Mouse (Mus musculus) lung, embryonic 14.5 days (tissue): ENCODE data around the gene Gje1. TPM values are rescaled to one million over a fixed set of nuclear protein-coding genes. Genes with fewer than 3 reads are reported as not detected.

Experiments
- ATAC-seq: fragments of 200-750 bp; cut with Nextera tagmentation; 2 replicates; pipeline ENCODE4 v1.8.0; 2017; ENCODE audit warnings: mild to moderate bottlenecking, moderate TSS enrichment, moderate library complexity; ENCODE audit not compliant: insufficient read depth
- DNase-seq: peaks from one replicate; pipeline ENCODE4 v3.0.0-alpha.2; 2015
- H3K27ac ChIP-seq: fragments of 300-500 bp; sonication (generic); 2 replicates; pipeline ENCODE4 v1.5.1; 2014; ENCODE audit warnings: low read depth, mild to moderate bottlenecking, moderate library complexity
- H3K27me3 ChIP-seq: fragments of 300-500 bp; sonication (generic); 2 replicates; pipeline ENCODE4 v1.6.1; 2014; ENCODE audit warnings: low read length, control low read depth; ENCODE audit not compliant: insufficient read depth
- H3K36me3 ChIP-seq: fragments of 300-500 bp; sonication (generic); 2 replicates; pipeline ENCODE4 v1.6.1; 2014; ENCODE audit warnings: control low read depth; ENCODE audit not compliant: insufficient read depth
- H3K4me1 ChIP-seq: fragments of 300-500 bp; sonication (generic); 2 replicates; pipeline ENCODE4 v1.6.1; 2014; ENCODE audit warnings: antibody characterized with exemption, control low read depth; ENCODE audit not compliant: insufficient read depth
- H3K4me2 ChIP-seq: fragments of 300-500 bp; sonication (generic); 2 replicates; pipeline ENCODE4 v1.6.1; 2014; ENCODE audit warnings: mild to moderate bottlenecking
- H3K4me3 ChIP-seq: fragments of 300-500 bp; sonication (generic); 2 replicates; pipeline ENCODE4 v1.5.1; 2014; ENCODE audit warnings: low read depth, low read length
- H3K9ac ChIP-seq: fragments of 300-500 bp; sonication (generic); 2 replicates; pipeline ENCODE4 v1.6.1; 2014
- H3K9me3 ChIP-seq: fragments of 300-500 bp; sonication (generic); 2 replicates; pipeline ENCODE4 v1.6.1; 2016; ENCODE audit warnings: low read depth, low read length, control low read depth
- CTCF ChIP-seq: IDR thresholded peaks from 2 replicates; pipeline ENCODE4 v1.5.1; 2016; ENCODE audit warnings: antibody characterized with exemption, low read depth
- WGBS: fragments of 180-500 bp; shearing (Covaris S2); extraction: QIAGEN DNeasy Blood & Tissue Kit; methylation state at CpG from one replicate; pipeline ENCODE4 v1.1.7; 2014; 5-methylcytosine and 5-hydroxymethylcytosine counted together
- polyA plus RNA-seq: library from polyadenylated mRNA; unstranded; fragments of >200 nt; fragmentation: Nextera tagmentation; extraction: Ambion mirVana; gene quantifications from 2 replicates; pipeline ENCODE4 v1.2.1, GENCODE M21; 2014

Gene Gje1
- not detected in 2 replicates for polyA plus RNA-seq

DNA sequence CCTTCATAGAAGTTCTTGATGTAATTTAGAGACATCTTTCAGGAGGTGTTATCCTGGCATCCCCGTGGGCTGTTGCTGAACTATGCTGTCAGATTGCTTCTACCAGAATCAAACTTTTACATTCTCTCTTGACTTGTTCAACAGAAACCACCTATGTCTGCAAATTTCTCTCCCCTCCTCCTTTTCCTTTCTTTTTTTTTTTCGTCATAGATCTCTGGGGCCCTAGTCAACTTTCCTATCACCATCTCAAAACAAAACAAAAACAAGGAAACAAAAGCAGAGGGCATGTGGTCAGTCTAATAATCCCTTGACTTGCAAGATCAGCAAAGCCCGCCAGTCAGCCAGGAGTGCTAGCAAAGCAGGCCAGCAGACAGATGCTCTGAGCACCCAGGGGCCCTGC is at the start of gene Gje1:
Gene Gje1, minus strand, starts transcription at position 101 of the 400 bp plus-strand sequence.
- H3K27ac ChIP-seq = no peak within 1 kb of the TSS
- WGBS = 56% methylated on average over 3 of the region's 3 CpGs
- no peaks in the 10 kb centered on the region for H3K4me1 ChIP-seq

DNA sequence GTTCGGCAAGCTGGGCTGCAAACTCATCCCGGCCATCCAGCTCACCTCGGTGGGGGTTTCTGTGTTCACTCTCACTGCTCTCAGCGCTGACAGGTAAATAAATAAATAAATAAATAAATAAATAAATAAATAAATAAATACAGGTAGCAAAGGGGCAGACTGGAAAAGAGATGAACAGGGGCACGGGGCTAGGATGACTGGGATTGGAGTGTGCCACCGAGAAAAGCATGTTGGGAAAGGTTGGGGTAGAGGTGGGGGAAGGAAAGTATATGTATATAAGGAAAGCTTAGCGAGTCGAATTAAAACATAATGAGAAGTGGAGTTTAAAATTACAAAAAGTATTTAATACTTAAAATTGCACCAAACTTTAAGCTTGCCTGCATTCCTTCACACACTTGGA is 42.6 kb upstream of the Gje1 start:
- no peak; the same call in 1 of the 2 replicates for ATAC-seq
- 21% methylated on average over 8 of the region's 8 CpGs for WGBS

More for the DNA sequence above, at the start of gene Gje1:
- H3K27me3 ChIP-seq = no peaks in the 10 kb centered on the region
- H3K9ac ChIP-seq = no peak within 1 kb of the TSS
- no peak within 1 kb of the TSS for H3K4me2 ChIP-seq
- no peaks in the 10 kb centered on the region for H3K9me3 ChIP-seq
- DNase-seq = no peak
- TF ChIP-seq CTCF = no peak
- ATAC-seq = no peak
- no peaks in the 10 kb centered on the region for H3K36me3 ChIP-seq
- H3K4me3 ChIP-seq = no peak within 1 kb of the TSS

GRCm38 (mm10) chr10:14759665-14760558 is 41.9 kb upstream of the Gje1 start:
- H3K27me3 ChIP-seq = peaks cover 11% of the 10 kb centered on the region; the same call in 1 of the 2 replicates
- H3K36me3 ChIP-seq = no peaks in the 10 kb centered on the region
- H3K27ac ChIP-seq = no peak overlapping the region
- peak overlapping the region; percentile 36 for H3K4me3 ChIP-seq
- WGBS = 2% methylated on average over 35 of the region's 35 CpGs
- peak overlapping the region; percentile 77 for H3K4me2 ChIP-seq
- H3K4me1 ChIP-seq = no peaks in the 10 kb centered on the region
- no peak for TF ChIP-seq CTCF
- no peaks in the 10 kb centered on the region for H3K9me3 ChIP-seq
- DNase-seq = peak; percentile 64
- peak overlapping the region; percentile 42 for H3K9ac ChIP-seq
- ATAC-seq = peak; percentile 63; the same call in 1 of the 2 replicates

More for the DNA sequence above, 42.6 kb upstream of the Gje1 start:
- H3K9ac ChIP-seq = peak overlapping the region; percentile 42; the same call in 1 of the 2 replicates
- H3K4me3 ChIP-seq = peak overlapping the region; percentile 36
- H3K4me2 ChIP-seq = peak overlapping the region; percentile 77
- H3K9me3 ChIP-seq = no peaks in the 10 kb centered on the region
- TF ChIP-seq CTCF = no peak
- H3K27ac ChIP-seq = no peak overlapping the region
- H3K27me3 ChIP-seq = peaks cover 11% of the 10 kb centered on the region; the same call in 1 of the 2 replicates
- no peaks in the 10 kb centered on the region for H3K36me3 ChIP-seq
- no peaks in the 10 kb centered on the region for H3K4me1 ChIP-seq
- no peak for DNase-seq

GRCm38 (mm10) chr10:14734285-14734684 is 16.3 kb upstream of the Gje1 start:
- peak; percentile 66 for TF ChIP-seq CTCF
- Histone ChIP-seq H3K4me3 (no peak overlapping the region), H3K9me3 (no peaks in the 10 kb centered on the region), H3K27ac (no peak overlapping the region), H3K4me1 (no peaks in the 10 kb centered on the region), H3K9ac (no peak overlapping the region), H3K36me3 (no peaks in the 10 kb centered on the region), H3K27me3 (no peaks in the 10 kb centered on the region), H3K4me2 (no peak overlapping the region)
- WGBS = 5% methylated on average over 2 of the region's 2 CpGs
- DNase-seq (peak; percentile 91), ATAC-seq (no peak; the same call in 1 of the 2 replicates)

GRCm38 (mm10) chr10:14725671-14726070 is 7.7 kb upstream of the Gje1 start:
- 68% methylated on average over 9 of the region's 9 CpGs for WGBS
- no peak for DNase-seq
- Histone ChIP-seq H3K27me3 (no peaks in the 10 kb centered on the region), H3K4me3 (no peak overlapping the region), H3K27ac (no peak overlapping the region), H3K9ac (no peak overlapping the region), H3K4me1 (no peaks in the 10 kb centered on the region), H3K36me3 (no peaks in the 10 kb centered on the region), H3K9me3 (no peaks in the 10 kb centered on the region), H3K4me2 (no peak overlapping the region)
- no peak for ATAC-seq
- no peak for TF ChIP-seq CTCF

- WGBS = under 1% methylated on average over 50 of the region's 50 CpGs
- H3K9me3 ChIP-seq = no peaks in the 10 kb centered on the region
- peak; percentile 97 for ATAC-seq
These were observed 12.6 kb downstream of the Gje1 start, which contains the start of the genes Vta1 and Nmbr for GRCm38 (mm10) chr10:14705072-14706066. Gene Vta1, minus strand, starts transcription at chr10:14705560. Gene Nmbr, plus strand, starts transcription at chr10:14705591.

More at GRCm38 (mm10) chr10:14705072-14706066, 12.6 kb downstream of the Gje1 start, which contains the start of the genes Vta1 and Nmbr:
- DNase-seq = peak; percentile 99
- Histone ChIP-seq H3K4me1 (peaks cover 5% of the 10 kb centered on the region), H3K4me2 (peak within 1 kb of the TSS; percentile 69), H3K27ac (peak within 1 kb of the TSS; percentile 79), H3K9ac (peak within 1 kb of the TSS; percentile 79), H3K27me3 (no peaks in the 10 kb centered on the region), H3K4me3 (peak within 1 kb of the TSS; percentile 94), H3K36me3 (no peaks in the 10 kb centered on the region)
- peak; percentile 87 for TF ChIP-seq CTCF
